Mouse (Mus musculus) stomach, embryonic 14.5 days (tissue): Measurements from ENCODE around the gene Spag6. TPM values are rescaled to one million over a fixed set of nuclear protein-coding genes. Genes with fewer than 3 reads are reported as not detected.

Experiments
- ATAC-seq: fragments of 200-750 bp; cut with Nextera tagmentation; 2 replicates; pipeline ENCODE4 v1.8.0; 2017; ENCODE audit warnings: low read depth, moderate TSS enrichment; ENCODE audit not compliant: insufficient number of reproducible peaks, insufficient read depth, low FRiP score
- H3K27ac ChIP-seq: fragments of 300-500 bp; sonication (generic); 2 replicates; pipeline ENCODE4 v1.5.1; 2014; ENCODE audit warnings: mild to moderate bottlenecking, low read length, moderate library complexity, mixed read lengths
- H3K27me3 ChIP-seq: fragments of 300-500 bp; sonication (generic); 2 replicates; pipeline ENCODE4 v1.6.1; 2014; ENCODE audit warnings: low read length, control low read depth, mixed read lengths; ENCODE audit not compliant: control insufficient read depth, insufficient read depth
- H3K36me3 ChIP-seq: fragments of 300-500 bp; sonication (generic); 2 replicates; pipeline ENCODE4 v1.6.1; 2014; ENCODE audit warnings: mild to moderate bottlenecking, control low read depth, low read length, moderate library complexity, mixed read lengths; ENCODE audit not compliant: control insufficient read depth, insufficient read depth
- H3K4me1 ChIP-seq: fragments of 300-500 bp; sonication (generic); 2 replicates; pipeline ENCODE4 v1.6.1; 2014; ENCODE audit warnings: low read length, control low read depth, mixed read lengths; ENCODE audit not compliant: control insufficient read depth, insufficient read depth
- H3K4me2 ChIP-seq: fragments of 300-500 bp; sonication (generic); replicated peaks from 2 replicates; pipeline ENCODE4 v1.6.1; 2014; ENCODE audit warnings: low read depth, low read length, control low read depth
- H3K4me3 ChIP-seq: fragments of 300-500 bp; sonication (generic); 2 replicates; pipeline ENCODE4 v1.5.1; 2014; ENCODE audit warnings: low read depth, low read length, control low read depth
- H3K9ac ChIP-seq: fragments of 300-500 bp; sonication (generic); replicated peaks from 2 replicates; pipeline ENCODE4 v1.6.1; 2014; ENCODE audit warnings: low read depth, mild to moderate bottlenecking, control low read depth, low read length, moderate library complexity, mixed read lengths
- H3K9me3 ChIP-seq: fragments of 300-500 bp; sonication (generic); 2 replicates; pipeline ENCODE4 v1.6.1; 2016; ENCODE audit warnings: low read depth, low read length, control low read depth; ENCODE audit not compliant: control insufficient read depth
- whole genome bisulfite sequencing: fragments of 180-500 bp; shearing (Covaris S2); extraction: QIAGEN DNeasy Blood & Tissue Kit; methylation state at CpG from one replicate; pipeline ENCODE4 v1.1.7; 2014; 5-methylcytosine and 5-hydroxymethylcytosine counted together
- polyA plus RNA-seq: library from polyadenylated mRNA; unstranded; fragments of >200 nt; fragmentation: Nextera tagmentation; extraction: Ambion mirVana; gene quantifications from 2 replicates; pipeline ENCODE4 v1.2.1, GENCODE M21; 2014

Spag6 gene
- polyA plus RNA-seq, 1 experiment from 2014 or later = 0.29 TPM

DNA sequence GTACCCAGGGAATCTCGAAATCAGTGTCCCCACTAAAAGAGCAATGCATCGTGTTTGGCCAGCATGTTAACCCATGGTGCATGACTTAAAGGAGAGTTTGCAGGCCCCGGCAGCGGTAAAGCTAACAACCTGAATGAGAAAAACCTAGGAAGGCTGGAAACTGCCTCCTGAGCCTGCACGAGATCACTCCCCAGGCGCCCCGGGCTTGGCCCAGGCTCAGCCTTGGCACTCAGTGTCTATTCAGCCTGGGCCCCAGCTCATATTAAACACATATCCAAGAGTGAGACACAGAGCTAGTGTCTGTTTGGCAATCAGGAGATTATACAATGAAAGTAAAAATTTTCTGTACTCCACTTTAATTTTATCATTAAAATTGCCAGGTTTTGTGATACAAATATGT is 87.5 kb downstream of the Spag6 start:
- Histone ChIP-seq H3K9ac (no peak overlapping the region), H3K4me2 (no peak overlapping the region), H3K27me3 (no peaks in the 10 kb centered on the region), H3K27ac (no peak overlapping the region), H3K36me3 (no peaks in the 10 kb centered on the region), H3K9me3 (no peaks in the 10 kb centered on the region), H3K4me3 (no peak overlapping the region), H3K4me1 (peaks cover 8% of the 10 kb centered on the region; the same call in 1 of the 2 replicates)
- WGBS = 86% methylated on average over 7 of the region's 7 CpGs
- no peak for ATAC-seq

DNA sequence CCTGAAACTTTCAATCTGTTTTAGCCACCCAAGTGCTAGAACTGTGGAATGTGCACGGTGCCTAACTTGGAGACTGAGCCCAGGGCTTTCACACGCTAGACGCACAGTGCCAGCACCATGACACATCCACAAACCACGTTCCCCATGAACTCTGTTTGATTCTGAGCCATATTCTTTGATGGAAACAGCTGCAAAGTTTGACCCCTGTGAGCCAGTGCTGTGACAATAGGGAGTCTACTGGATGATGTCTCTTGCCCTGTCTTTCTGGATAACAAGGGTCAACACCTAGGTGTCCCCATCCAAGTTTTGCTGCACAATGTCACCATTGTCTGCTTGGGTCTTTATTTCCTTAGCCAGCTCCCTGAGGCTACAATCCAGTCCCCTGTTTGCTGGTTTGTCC is 100.4 kb downstream of the Spag6 start:
- Histone ChIP-seq H3K36me3 (no peaks in the 10 kb centered on the region), H3K4me1 (no peaks in the 10 kb centered on the region), H3K27me3 (peaks cover 9% of the 10 kb centered on the region; the same call in 1 of the 2 replicates), H3K9me3 (no peaks in the 10 kb centered on the region), H3K9ac (no peak overlapping the region), H3K4me2 (no peak overlapping the region), H3K4me3 (no peak overlapping the region), H3K27ac (no peak overlapping the region)
- ATAC-seq = no peak
- WGBS = 72% methylated on average over 4 of the region's 4 CpGs

GRCm38 (mm10) chr2:18797776-18798175 is 103.9 kb downstream of the Spag6 start:
- Histone ChIP-seq H3K4me2 (no peak overlapping the region), H3K4me3 (no peak overlapping the region), H3K27ac (no peak overlapping the region), H3K4me1 (peaks cover 17% of the 10 kb centered on the region), H3K9me3 (no peaks in the 10 kb centered on the region), H3K27me3 (peaks cover 28% of the 10 kb centered on the region), H3K9ac (no peak overlapping the region), H3K36me3 (no peaks in the 10 kb centered on the region)
- no peak for ATAC-seq
- 81% methylated on average over 8 of the region's 8 CpGs for WGBS

DNA sequence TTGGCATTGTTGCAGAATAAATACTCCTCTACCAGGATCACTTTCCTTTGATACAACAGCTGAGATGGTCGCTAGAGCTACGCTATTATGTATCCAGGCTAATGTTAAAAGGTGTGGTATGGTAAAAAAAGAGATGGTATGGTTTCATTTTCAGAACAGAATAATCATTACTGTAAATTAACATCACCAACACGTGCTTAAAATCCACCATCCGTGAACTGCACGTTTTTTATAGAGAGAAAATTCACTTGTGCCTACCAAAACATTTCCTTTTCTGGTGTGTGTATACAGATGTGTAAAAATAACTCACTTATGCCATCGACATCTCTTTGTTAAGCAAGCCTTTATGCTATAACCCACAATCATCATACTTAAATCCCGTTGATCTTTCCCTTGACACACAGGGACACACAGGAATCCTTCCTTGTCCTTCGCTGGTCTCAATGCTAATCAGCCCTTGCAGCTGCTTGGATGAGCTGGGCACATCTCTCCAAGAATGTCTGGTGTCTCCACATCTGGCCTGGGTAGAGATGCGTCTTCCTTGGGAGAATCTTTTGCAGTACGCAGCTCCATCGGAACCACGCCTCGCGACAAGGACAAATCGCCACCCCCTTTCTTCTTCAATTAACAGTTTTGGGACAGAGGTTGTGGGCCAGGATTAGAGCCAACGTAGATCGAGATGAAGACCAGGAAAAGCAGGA is 105.6 kb downstream of the Spag6 start:
- peak overlapping the region; percentile 82 for H3K4me2 ChIP-seq
- no peaks in the 10 kb centered on the region for H3K36me3 ChIP-seq
- WGBS = 14% methylated on average over 17 of the region's 17 CpGs
- H3K9ac ChIP-seq = no peak overlapping the region
- H3K4me1 ChIP-seq = peaks cover 17% of the 10 kb centered on the region
- peaks cover 28% of the 10 kb centered on the region for H3K27me3 ChIP-seq
- H3K27ac ChIP-seq = no peak overlapping the region
- ATAC-seq = no peak
- no peaks in the 10 kb centered on the region for H3K9me3 ChIP-seq
- H3K4me3 ChIP-seq = peak overlapping the region; percentile 40

Other genes with a start within 250 kb of the Spag6 start
- 215 and 223 TPM in 2 replicates for gene Commd3, start 21.6 kb upstream of the Spag6 start, polyA plus RNA-seq
- gene Bmi1, start 17.0 kb upstream of the Spag6 start, polyA plus RNA-seq = 32.4 and 34.0 TPM in 2 replicates